ENCODE assay signal across 8 mouse cellular contexts in genomic region chr13:56422072-56422723, GRCm38 (mm10). TPM values are rescaled to one million over a fixed set of nuclear protein-coding genes. Genes with fewer than 3 reads are reported as not detected.
DNase-seq lines count a peak whose midpoint lies in the region; ATAC-seq lines count a peak whose summit lies in the region.

No protein-coding gene starts in this region.

- no peaks in the 10 kb centered on the region for H3K9me3 ChIP-seq in kidney, embryonic 14.5 days (ENCODE audit: control insufficient read depth, low read length)
- no peaks in the 10 kb centered on the region for H3K9me3 ChIP-seq in limb, embryonic 11.5 days (ENCODE audit: control insufficient read depth, low read length)

- peak; percentile 52 to 71 for DNase-seq in urinary bladder, adult 18-20 months (ENCODE audit: low spot score in 2 of 2)
- DNase-seq in urinary bladder, adult 2 months (ENCODE audit: low spot score) = no peak
- DNase-seq in embryo, embryonic 10 days (ENCODE audit: low spot score) = peak; percentile 85
- peak; percentile 68 for DNase-seq in gastrocnemius, postnatal 14 days
- peak; percentile 92 for DNase-seq in limb, embryonic 11.5 days (ENCODE audit: low spot score)
- peak; percentile 8 to 9 for DNase-seq in natural killer cell, adult 2 months (ENCODE audit: low spot score in 2 of 2)
- peak; percentile 75 for DNase-seq in thymus, postnatal 4 days

- H3K4me3 ChIP-seq in kidney, embryonic 14.5 days (ENCODE audit: low read length) = no peak overlapping the region
- no peak overlapping the region for H3K4me3 ChIP-seq in limb, embryonic 11.5 days (ENCODE audit: low read depth, low read length)

- H3K4me2 ChIP-seq in kidney, embryonic 14.5 days (replicated peaks; ENCODE audit: low read depth, low read length) = no peak overlapping the region
- no peak overlapping the region; the same call in 1 of the 2 replicates for H3K4me2 ChIP-seq in limb, embryonic 11.5 days (ENCODE audit: low read depth, severe bottlenecking)

- no peak overlapping the region for H3K9ac ChIP-seq in kidney, embryonic 14.5 days (ENCODE audit: low read depth, low read length)
- no peak overlapping the region for H3K9ac ChIP-seq in limb, embryonic 11.5 days (ENCODE audit: low read length)

- WGBS in kidney, embryonic 14.5 days = 27% methylated on average over 16 of the region's 16 CpGs
- 21% methylated on average over 16 of the region's 16 CpGs for WGBS in limb, embryonic 11.5 days

- intact Hi-C loops in gastrocnemius, postnatal 14 days (cut with DNase I; ENCODE audit: low total_unique reads) = loop anchor here (2.0 kb wide), 1 partner anchor 143 kb away; no protein-coding TSS in a partner anchor

- H3K4me1 ChIP-seq in kidney, embryonic 14.5 days (ENCODE audit: control insufficient read depth, insufficient read depth, low read length) = no peaks in the 10 kb centered on the region
- peaks cover 15% of the 10 kb centered on the region for H3K4me1 ChIP-seq in limb, embryonic 11.5 days (ENCODE audit: control insufficient read depth, insufficient read depth, low read length)

- peaks cover 2% of the 10 kb centered on the region; the same call in 1 of the 2 replicates for H3K27me3 ChIP-seq in kidney, embryonic 14.5 days (ENCODE audit: control insufficient read depth, insufficient read depth, low read length)
- no peaks in the 10 kb centered on the region for H3K27me3 ChIP-seq in limb, embryonic 11.5 days (ENCODE audit: control insufficient read depth, insufficient read depth, low read length)

- no peak overlapping the region for H3K27ac ChIP-seq in kidney, embryonic 14.5 days (ENCODE audit: low read depth, low read length)
- H3K27ac ChIP-seq in limb, embryonic 11.5 days (replicated peaks; ENCODE audit: low read depth, low read length) = no peak overlapping the region

- no peaks in the 10 kb centered on the region for H3K36me3 ChIP-seq in kidney, embryonic 14.5 days (ENCODE audit: control insufficient read depth, insufficient read depth, low read length)
- H3K36me3 ChIP-seq in limb, embryonic 11.5 days (ENCODE audit: control insufficient read depth, insufficient read depth, low read length) = no peaks in the 10 kb centered on the region

- 0 out of 2 replicates have a peak, but pooled peaks have one; percentile 49 for ATAC-seq in kidney, embryonic 14.5 days (ENCODE audit: low FRiP score, low TSS enrichment)
- ATAC-seq in limb, embryonic 11.5 days (ENCODE audit: insufficient number of reproducible peaks, low FRiP score, low TSS enrichment, low read depth) = no peak

RNA-seq across cellular contexts. Expression of gene Gm3045, which starts 4.2 kb away (rescaled TPM):
- polyA plus RNA-seq in urinary bladder, adult 2 months (2012; rRNA removed) = 0.07 and 0.13 TPM in 2 replicates
- total RNA-seq in gastrocnemius, postnatal 14 days (2021) = not detected
- polyA plus RNA-seq in kidney, embryonic 14.5 days (2014; fragmentation: Nextera tagmentation; extraction: Ambion mirVana) = not detected in 2 replicates
- not detected in 2 replicates for polyA plus RNA-seq in limb, embryonic 11.5 days (2014; fragmentation: Nextera tagmentation; extraction: Ambion mirVana)

RNA-seq across cellular contexts. Expression of gene Slc25a48, which starts 16.0 kb away (rescaled TPM):
- polyA plus RNA-seq in urinary bladder, adult 2 months (2012; rRNA removed) = 14.9 and 17.7 TPM in 2 replicates
- total RNA-seq in gastrocnemius, postnatal 14 days (2021) = under 1 TPM in 1 of 2 experiments, not detected in 1; 0.08 TPM
- 0.69 and 0.94 TPM in 2 replicates for polyA plus RNA-seq in kidney, embryonic 14.5 days (2014; fragmentation: Nextera tagmentation; extraction: Ambion mirVana)
- polyA plus RNA-seq in limb, embryonic 11.5 days (2014; fragmentation: Nextera tagmentation; extraction: Ambion mirVana) = 0.07 TPM in 1 of 2 replicates, not detected in the other

RNA-seq across cellular contexts. Expression of gene Il9, which starts 59.8 kb away (rescaled TPM):
- polyA plus RNA-seq in urinary bladder, adult 2 months (2012; rRNA removed) = not detected in 2 replicates
- total RNA-seq in gastrocnemius, postnatal 14 days (2021) = not detected
- polyA plus RNA-seq in kidney, embryonic 14.5 days (2014; fragmentation: Nextera tagmentation; extraction: Ambion mirVana) = not detected in 2 replicates
- polyA plus RNA-seq in limb, embryonic 11.5 days (2014; fragmentation: Nextera tagmentation; extraction: Ambion mirVana) = not detected in 2 replicates
